Mouse (Mus musculus): ENCODE results near the gene Syt17.

GRCm38 (mm10) chr7:118494892-118495579, 47.0 kb upstream of the Syt17 start:
- TF ChIP-seq POLR2A (IDR thresholded peaks at IDR 0.05; ENCODE audit: borderline replicate concordance, low read depth, low read length) (no peak), CTCF (IDR thresholded peaks at IDR 0.05; ENCODE audit: low read depth, low read length) (no peak)
